Mouse (Mus musculus): ENCODE data around the gene BC025446.

BC025446 gene

DNA sequence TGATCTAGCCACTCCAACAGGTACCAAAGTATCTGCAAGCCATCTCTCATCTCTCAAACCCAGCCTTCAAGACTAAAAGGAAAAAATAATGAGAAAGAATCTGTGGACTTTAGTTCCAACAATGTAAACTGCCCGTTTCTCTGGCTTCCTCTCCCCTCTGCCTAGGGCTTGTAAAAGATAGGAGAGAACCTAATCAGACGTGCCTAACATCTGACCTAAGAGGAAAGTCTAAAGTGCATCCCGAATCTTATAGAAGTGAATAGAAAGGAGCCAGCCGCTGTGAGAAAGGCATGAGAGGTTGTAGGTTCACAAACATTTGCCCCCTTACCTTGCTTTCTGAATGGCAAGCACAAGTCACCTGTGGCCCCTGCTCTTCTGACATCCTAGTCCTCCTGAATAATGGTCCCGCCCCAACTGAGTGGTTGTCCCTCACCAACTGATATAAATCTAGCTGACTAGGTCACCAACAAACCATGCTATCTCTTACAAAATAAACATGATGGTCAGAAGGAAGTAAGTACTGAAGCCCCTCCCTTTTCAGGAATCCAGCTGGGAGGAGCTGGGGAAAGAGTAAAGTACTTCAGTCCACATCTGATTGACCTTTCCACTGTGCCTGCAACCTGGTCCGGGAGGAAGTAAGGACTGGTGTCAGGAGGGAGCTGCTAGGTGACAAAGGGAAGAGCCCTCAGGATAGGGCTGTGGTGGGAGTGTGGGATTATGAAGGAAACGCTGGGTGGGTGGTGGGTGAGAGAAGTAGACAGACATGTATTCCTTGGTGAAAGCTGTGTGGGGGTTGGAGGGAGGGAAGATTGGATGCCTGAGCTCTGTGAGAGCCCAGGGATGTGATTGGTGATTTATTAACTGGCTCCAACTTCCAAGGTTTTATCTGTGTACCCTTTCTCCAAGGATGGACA lies at the start of gene BC025446:
Gene BC025446, plus strand, starts transcription at position 599 of the 914 bp plus-strand sequence.
- DNase-seq: no peak

DNA sequence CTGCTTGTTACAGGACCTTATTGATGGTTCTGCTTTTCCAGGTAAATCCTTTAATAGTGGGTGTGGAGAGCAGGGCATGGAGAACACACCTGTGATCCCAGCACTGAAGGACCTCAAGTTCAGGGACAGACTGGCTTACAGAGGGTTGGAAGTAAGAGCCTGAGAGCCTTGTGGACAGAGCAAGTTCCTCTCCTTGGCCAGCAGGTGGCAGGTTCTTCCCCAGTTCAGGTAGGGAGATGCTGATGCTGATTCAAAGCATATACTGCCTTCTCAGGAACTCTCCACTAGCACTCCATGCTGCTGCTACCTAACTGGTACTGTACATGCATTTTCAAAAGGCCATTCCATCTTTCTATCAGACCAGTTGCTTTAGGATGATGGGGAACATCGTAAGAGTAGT lies 40.7 kb upstream of the BC025446 start:
- DNase-seq: peak; percentile 41

DNA sequence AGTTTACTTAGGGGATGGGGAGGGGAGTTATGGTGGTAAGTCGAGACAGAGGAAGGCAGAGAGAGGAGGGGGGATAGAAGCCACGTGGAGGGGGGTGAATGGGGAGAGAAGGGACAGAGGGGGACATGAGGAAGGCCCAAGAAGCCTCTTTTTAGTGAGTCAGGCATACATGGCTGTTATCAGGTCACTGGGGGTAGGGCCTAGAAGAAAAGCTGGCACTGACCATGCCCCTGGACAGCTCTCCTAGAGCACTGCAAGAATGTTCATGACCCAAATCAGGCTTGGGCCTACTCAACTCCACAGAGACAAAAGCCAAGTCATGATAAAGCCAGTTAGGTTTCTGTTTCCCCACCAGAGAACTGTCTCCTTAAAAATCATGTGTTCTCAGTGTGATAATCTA lies 29.9 kb upstream of the BC025446 start:
- no peak for DNase-seq

DNA sequence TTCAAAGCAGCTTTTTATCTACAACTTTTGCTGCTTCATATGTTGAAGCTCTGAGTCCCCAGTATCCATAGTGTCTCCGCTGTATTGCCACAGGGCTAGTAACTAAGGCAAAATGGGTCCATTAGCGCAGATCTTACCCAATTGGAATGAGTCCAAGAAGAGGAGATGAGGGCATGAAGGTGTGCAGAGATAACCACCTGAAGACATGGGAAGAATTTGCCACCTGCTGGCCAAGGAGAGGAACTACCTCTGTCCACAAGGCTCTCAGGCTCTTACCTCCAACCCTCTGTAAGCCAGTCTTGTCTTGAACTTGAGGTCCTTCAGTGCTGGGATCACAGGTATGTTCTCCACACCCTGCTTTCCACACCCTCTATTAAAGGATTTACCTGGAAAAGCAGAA lies 27.1 kb upstream of the BC025446 start:
- peak; percentile 3 for DNase-seq

DNA sequence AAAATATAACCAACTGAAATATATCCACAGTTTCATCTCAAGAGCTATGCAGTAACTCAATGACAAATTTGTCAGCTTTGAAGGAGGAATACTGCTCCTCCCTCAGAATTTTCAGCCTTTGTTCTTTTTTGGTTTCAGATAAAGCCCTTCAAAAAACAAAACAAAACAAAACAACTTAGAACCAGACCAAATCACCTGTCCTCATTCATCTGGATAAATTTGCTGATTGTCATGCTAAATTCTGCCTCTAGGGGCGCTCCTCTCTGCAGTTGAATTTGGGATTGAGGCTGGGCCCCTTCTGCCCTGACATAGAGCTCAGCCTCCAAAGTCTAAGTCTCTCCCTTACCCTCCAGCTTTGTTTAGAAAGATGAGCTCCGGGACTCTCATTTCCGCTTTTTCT lies 25.6 kb upstream of the BC025446 start:
- peak; percentile 20 for DNase-seq

DNA sequence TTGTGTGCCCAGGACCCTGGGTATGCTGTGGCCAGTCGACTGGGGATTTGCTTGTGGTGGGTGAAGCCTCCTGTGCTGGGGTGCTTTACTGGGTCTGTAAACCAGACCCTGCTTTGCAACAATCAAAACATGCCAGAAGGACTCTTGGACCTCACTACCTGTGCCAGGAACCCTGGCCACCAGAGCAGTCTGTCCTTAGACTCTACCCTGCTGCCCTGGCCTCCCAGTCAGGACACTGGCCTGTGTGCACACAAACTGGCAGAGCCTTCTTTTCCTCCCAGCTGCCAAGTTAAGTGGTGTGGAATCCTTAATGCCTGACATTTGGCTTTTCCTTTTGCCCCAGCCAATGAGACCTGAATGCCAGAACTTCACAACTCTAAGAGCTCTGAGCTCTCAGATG lies 655 bp downstream of the BC025446 start:
- DNase-seq: no peak

DNA sequence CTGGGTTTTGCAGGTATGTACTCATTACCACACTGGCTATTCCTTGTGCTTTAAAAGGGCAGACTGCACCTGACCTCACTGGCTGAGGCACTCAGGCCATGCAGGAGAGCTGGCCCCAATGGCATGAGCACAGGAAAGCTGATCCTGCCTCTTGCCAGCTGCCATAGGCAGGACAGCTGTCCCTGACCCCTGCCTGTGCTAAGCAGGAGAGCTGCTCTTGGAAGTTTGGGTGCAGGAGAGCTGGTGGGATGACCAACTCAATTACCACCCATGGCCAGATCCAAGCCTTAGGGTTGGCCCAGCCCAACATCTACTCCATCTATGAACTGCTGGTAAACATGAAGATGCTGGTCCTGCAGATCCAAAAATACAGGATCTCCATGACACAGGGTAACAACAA lies 5.8 kb downstream of the BC025446 start:
- no peak for DNase-seq

DNA sequence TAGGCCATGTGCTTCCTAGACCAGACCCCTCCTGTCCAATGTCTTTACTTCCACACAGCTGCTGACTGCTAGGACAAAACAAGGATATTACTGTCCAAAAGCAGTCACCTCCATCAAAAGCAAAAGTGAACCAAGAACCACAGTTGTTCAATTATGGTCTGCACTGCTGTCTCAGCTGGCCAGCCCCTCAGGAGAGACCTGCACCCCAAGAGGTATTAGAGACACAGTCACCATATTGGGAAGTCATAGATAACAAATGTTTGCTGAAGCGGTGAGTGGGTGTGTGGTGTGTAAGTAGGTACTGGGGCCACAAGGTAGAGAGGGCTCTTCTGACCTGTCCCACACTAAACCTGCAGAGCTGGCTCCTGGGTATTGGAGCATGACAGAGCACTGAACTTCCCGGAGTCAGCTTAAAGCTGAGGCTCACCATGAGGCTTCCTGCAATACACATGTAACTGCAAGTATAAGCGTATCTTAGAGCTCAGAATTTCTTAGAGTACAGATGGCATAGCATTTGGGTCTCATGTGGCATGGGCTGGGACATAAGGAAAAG lies 21.6 kb downstream of the BC025446 start:
- no peak for DNase-seq

DNA sequence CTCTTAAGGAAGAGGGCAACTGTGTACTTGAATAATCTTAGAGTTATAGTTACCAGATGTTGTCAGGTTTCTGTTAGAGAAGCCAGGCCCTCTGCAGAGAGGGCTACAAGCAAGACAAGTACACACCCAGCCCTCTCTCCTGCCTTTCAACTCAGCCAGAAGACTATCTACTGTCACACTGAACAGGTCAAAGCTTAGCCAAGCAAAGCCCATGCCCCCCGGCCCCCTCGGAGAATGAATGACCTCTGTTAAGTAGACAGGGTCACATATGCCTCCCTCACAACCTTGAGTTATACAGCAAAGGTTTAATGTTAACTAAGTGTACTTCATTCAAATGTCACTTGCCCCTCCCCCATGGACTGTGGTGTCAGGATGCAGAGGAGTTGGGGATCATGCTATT lies 24.4 kb downstream of the BC025446 start:
- no peak for DNase-seq

DNA sequence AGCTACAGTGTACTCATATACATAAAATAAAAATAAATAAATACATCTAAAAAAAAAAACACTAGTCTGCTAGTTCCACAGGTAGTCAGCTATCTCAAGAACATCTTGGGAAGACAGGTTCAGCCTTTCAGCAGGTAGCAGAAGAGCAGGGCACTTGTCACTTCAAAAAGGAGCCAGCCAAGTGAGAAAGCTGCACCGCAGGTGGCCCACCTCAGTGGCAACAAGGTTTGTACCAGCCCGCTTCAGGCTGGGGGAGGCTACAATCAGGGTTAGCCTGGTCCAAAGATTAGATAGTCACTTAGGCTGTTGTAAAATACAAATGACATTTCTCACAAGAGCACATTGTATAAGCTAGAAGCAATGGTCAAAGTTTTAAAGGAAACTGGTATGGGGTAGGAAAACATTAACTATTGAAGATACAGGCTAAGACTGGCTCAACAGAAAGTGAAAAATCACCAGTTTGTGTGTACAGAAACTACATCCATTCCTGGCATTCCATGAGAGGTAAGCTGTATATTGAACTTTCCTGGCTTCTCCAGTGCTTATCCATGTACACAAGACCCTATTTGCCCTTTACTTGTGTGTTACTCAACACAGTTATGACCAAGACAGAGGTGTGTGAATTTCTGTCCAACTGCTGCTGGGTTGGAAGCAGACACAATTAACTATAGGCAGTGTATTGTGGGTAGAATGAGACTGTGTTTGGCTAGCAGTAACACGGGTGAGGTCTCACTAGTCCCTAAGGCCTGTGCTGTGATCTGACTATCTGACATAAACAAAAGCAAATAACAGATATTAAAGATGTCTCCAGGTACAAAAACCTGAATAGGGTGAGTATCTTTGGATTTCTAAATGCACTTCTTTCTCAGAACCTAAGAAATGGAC lies 26.8 kb downstream of the BC025446 start:
- DNase-seq: no peak

DNA sequence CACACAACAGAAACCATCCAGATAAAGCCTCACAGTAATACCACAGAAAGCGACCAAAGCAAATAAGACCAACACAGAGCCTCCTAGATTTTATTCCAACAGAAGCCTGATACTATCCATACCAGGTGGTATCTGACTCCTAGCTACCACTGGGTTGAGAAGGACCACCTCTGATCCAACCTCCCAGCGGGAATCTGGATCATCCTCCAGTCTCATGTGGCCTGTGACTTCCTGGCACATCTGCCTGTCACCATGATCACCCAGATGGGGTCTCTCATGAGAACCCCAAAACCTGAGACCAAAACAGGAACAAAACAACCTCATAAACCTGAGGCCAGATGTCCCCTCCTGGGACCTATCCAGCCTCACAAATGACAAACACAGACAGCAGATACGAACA lies 38.5 kb downstream of the BC025446 start:
- no peak for DNase-seq

DNA sequence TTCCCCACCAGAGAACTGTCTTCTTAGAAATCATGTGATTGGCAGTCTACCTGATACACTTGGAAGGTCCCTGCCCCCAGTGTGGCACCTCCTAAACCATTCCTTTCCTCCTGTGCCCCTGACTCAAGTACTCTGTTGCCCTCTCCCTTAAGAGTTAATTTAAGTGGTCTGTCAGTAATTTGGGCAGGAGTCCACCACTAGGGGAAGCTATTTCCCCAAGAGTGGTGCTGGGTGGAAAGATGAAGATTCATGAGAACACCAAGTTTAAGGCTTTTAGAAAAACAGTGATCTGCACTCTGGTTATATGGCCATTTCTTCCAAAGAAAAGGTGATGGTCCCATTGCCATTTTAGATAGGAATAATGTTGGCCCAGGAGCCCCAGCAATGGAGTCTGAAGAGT lies 49.7 kb downstream of the BC025446 start:
- DNase-seq: no peak

DNA sequence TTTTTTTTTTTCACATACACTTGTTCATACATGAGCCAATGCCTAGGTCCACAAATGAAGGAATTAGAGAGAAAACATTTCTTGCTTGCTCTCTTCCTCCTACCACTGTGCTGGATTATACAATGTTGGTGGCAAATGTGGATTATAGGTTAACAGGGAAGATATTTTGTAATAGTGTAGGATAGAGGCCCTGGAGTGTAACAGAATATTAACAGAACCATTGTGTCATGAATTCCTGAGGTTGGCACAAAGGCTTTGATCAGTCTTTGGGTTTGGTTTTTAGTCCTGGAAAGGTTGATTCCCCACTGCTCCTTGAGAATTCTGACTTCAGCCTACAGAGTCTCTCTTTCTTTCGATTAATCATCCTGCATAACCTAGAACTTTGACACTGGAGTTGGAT lies 50.5 kb downstream of the BC025446 start:
- DNase-seq: no peak

DNA sequence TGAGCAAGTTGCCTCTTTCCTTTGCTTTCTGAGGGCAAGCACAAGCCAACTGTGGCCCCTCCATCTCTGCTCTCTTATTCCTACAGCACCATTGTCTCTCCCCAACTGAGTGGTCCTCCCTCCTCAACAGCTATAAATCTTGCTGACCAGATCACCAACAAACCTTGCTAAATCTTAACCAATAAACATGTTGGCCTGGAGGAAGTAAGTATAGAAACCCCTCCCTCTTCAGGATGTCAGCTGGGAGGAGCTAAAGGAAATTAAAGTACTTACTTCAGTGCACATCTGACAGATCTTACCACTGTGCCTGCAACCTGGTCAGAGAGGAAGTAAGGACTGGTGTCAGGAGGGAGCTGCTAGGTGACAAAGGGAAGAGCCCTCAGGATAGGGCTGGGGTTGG lies 51.9 kb downstream of the BC025446 start, which contains the start of gene Ly6f:
Gene Ly6f, plus strand, starts transcription at position 301 of the 400 bp plus-strand sequence.
- no peak for DNase-seq

DNA sequence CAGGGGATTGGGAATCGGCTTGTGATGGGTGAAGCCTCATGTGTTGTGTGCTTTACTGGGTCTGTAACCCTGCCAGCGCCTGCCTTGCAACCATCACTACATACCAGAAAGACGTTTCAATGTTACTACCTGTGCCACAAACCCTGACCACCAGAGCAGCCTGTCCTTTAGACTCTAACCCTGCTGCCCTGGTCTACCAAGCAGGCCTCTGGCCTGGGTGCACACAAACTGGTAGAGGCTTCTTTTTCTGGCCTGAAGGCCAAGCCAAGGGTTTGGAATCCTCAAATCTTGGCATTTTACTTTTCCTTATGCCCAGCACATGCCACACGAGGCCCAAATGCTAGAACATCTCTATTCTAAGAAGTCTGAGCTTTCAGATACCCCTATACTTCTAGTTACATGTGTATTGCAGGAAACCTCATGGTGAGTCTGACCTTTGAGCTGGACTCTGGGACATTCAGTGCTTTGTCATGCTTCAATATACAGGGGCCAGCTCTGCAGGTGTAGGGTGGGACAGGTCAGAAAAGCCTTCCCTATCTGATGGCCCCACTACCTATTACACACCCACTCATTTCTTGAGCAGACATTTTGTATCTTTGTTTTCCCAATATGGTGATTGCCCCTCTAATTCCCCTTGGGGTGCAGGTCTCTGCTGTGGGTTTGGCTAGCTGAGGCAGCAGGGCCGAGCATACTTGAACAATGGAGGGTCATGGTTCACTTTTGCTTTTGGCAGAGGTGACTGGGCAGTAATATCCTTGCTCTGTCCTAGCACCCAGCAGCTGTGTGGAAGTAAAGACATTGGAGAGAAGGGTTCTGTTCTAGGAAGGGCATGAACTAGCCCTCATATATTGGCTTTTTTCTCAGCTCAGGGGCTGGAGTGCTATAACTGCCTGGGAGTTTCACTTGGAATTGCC lies 53.0 kb downstream of the BC025446 start:
- DNase-seq: no peak

DNA sequence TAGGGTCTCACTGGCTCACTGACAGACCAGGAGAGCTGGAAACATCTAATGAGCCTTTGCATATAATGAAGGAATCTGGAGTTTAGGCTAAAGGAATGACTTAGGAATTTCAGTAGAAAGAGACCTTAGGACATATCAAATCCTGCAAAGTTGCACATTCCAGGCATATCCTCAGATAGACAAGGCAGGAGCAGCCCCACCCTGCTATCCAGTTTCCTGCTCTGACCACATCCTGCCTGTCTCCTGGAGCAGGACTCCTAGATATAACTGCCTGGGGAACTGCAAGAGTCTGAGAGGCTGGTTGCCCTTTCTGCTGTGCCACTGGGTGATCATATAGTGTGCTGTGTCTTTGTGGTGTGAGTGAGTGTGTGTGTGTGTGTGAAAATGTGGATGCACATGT lies 54.0 kb downstream of the BC025446 start:
- no peak for DNase-seq

DNA sequence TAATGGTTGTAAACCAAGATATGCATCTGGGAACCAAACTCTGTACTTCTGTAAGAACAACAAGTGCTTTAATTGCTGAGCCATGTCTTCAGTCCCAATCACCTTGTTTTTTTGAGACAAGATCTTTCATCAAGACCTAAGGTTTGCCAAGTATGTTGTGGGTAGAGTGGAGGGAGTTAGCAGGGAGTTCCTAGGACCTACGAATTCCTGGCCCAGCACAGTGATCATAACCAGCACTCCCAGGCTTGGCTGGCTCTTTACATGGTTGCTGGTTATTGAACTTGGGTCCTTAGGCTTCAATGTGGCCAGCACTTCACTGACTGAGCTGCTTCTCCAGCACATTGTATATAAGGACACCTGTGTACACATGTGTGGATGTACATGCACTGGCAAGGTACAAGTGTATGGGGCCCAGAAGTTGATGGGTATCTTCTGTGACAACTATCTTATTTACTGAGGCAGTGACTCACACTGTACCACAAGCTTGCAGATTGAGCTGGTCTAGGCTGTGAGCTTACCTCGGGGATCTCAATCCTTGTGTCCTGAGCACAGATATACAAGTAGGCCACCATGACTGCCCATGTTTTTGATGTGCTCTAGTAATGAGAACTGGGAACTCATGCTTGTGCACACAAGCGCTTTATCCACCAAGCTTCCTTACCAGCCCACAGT lies 54.7 kb downstream of the BC025446 start:
- no peak for DNase-seq

DNA sequence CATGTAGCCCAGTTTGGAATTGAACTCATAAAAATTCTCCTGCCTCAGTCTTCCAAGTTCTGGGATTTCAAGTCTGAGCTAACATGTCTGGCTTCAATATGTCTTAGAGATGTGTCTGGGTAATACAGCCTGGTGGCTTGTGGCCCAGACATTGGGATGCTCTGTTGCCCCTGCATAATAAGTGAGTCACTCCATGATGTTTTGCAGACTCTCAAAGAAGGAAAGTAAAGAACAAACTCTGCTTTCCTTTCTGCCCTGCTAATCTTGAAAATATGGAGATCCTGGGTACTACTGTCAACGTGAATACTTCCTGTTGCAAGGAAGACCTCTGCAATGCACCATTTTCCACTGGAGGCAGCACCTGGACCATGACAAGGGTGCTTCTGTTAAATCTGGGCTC lies 55.2 kb downstream of the BC025446 start:
- DNase-seq: no peak

DNA sequence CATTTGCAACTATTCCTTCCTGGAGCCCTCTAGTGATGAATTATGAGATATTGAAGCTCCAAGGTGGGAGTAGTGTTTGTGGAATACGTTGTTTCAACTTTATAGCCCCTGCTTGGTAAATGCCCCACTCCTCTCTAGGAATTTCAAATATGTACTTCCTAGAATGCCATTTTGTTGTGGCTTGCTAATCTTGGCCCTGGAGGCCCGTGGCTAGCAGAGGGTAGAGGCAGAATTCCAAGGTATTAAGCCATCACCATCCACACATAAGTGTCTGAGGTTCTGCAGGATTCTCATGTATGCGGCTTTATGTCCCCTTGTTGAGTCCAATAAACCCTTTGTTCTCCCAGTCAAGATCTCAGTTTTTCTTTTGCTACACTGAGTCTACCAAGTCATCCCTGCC lies 55.7 kb downstream of the BC025446 start:
- DNase-seq: no peak

Data from lung, postnatal 14 days (tissue).